Comparison of ENCODE assay signal across 8 mouse cellular contexts in the genomic region with DNA sequence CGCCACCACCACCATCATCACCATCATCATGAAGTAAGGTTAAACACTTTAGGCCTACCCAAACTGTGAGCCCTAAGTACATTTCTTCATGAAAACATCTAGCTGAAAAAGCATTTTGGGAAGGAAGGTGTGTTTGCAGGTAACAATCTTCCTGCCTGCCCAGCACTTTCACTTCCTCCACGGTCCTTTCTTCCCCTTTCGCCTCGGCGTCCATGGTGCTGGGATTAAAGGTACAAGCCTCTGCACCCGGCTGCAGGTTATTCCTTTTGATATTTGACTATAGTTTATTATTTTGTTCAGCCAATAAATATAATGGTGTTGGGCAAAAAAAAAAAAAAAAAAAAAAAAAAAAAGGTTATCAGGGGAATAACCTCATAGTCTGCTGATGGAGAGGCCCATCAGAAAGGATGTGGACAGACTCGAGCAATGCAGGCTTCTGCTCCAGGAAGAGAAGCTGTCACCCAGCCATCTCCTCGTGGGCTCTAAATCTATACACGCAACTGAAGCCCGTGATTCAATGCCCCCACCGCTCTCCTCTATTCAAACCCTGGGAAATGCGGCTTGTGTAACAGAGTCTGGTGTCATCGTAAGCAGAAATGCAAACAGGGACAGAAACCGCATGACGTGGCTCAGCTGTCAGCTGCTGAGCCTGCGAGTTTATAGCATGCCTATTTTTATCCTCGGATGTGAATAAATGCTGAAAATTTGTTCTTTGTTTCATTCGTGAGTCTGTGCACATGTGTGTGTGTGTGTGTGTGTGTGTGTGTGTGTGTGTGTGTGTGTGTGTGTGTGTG. TPM values are rescaled to one million over a fixed set of nuclear protein-coding genes. Genes with fewer than 3 reads are reported as not detected.
DNase-seq lines count a peak whose midpoint lies in the region; ATAC-seq and TF ChIP-seq lines count a peak whose summit lies in the region.

No protein-coding gene starts in this region.

- H3K4me1 ChIP-seq in midbrain, postnatal 0 days (ENCODE audit: insufficient read depth, low read length) = peaks cover 7% of the 10 kb centered on the region

- H3K36me3 ChIP-seq in midbrain, postnatal 0 days (ENCODE audit: insufficient read depth, low read length) = no peaks in the 10 kb centered on the region

- H3K4me3 ChIP-seq in midbrain, postnatal 0 days (ENCODE audit: low read depth, low read length) = no peak overlapping the region

- no peak overlapping the region for H3K4me2 ChIP-seq in midbrain, postnatal 0 days (ENCODE audit: low read depth, low read length, poor library complexity, severe bottlenecking)

- no peak overlapping the region for H3K27ac ChIP-seq in midbrain, postnatal 0 days (ENCODE audit: low read depth, low read length)

- ATAC-seq in common myeloid progenitor, adult 5-6 weeks (replicated peaks; ENCODE audit: low read depth, poor library complexity, severe bottlenecking) = peak; percentile 64
- no peak for ATAC-seq in midbrain, postnatal 0 days (ENCODE audit: low FRiP score)

- H3K9ac ChIP-seq in midbrain, postnatal 0 days (replicated peaks; ENCODE audit: low read length, poor library complexity, severe bottlenecking) = no peak overlapping the region

- H3K27me3 ChIP-seq in midbrain, postnatal 0 days (ENCODE audit: insufficient read depth, low read length) = no peaks in the 10 kb centered on the region

- 64% methylated on average over 18 of the region's 18 CpGs for WGBS in midbrain, postnatal 0 days

- peak; percentile 11 for DNase-seq in kidney, adult 9 months
- no peak for DNase-seq in kidney, adult 18-20 months
- peak; percentile 44 to 66 for DNase-seq in left cerebral cortex, postnatal 10 days (ENCODE audit: extremely low spot score in 1 of 2, low spot score in 2 of 2)
- peak; percentile 37 for DNase-seq in midbrain, postnatal 0 days (ENCODE audit: low spot score)
- DNase-seq in thymus, postnatal 14 days = peak; percentile 69
- DNase-seq in adrenal gland, postnatal 10 days = no peak
- DNase-seq in gastrocnemius, postnatal 10 days = no peak

- no peaks in the 10 kb centered on the region for H3K9me3 ChIP-seq in midbrain, postnatal 0 days (ENCODE audit: low read length)

- intact Hi-C loops in left cerebral cortex, postnatal 10 days (cut with DNase I) = loop anchor here (2.0 kb wide), 1 partner anchor 34 kb away; no protein-coding TSS in a partner anchor

- no peak for TF ChIP-seq CTCF in midbrain, postnatal 0 days (IDR thresholded peaks at IDR 0.05)

RNA-seq across cellular contexts. Expression of a gene that starts 56.5 kb away (rescaled TPM):
- 33.4 and 39.1 TPM in 2 replicates for total RNA-seq in common myeloid progenitor, adult 5-6 weeks (2017)
- total RNA-seq in left cerebral cortex, postnatal 10 days (2021) = 10 to 100 TPM; 86.6 to 88.5 TPM
- total RNA-seq in midbrain, postnatal 0 days (2014; rRNA removed) = 36.0 and 47.8 TPM in 2 replicates
- polyA plus RNA-seq in midbrain, postnatal 0 days (2015; fragmentation: Nextera tagmentation; extraction: Ambion mirVana) = 64.7 and 80.2 TPM in 2 replicates
- total RNA-seq in adrenal gland, postnatal 10 days (2021) = 10 to 100 TPM; 44.5 to 47.7 TPM
- total RNA-seq in gastrocnemius, postnatal 10 days (2021) = 10 to 100 TPM; 24.1 to 27.6 TPM

Comparison
In these comparisons a context has a peak if more than half of its experiments do, and no peak if none do; other contexts are left out.
1. DNase-seq: peak in kidney, adult 9 months (single experiment), left cerebral cortex, postnatal 10 days (2 of 2), midbrain, postnatal 0 days (single experiment) and thymus, postnatal 14 days (single experiment); none in kidney, adult 18-20 months (single experiment), adrenal gland, postnatal 10 days (single experiment) and gastrocnemius, postnatal 10 days (single experiment).